Mouse (Mus musculus): ENCODE results near the gene Pla2g16. TPM values are rescaled to one million over a fixed set of nuclear protein-coding genes. Genes with fewer than 3 reads are reported as not detected.

Pla2g16 gene
- polyA plus RNA-seq, 1 experiment from 2014 or later = 5.0 TPM

GRCm38 (mm10) chr19:7566826-7567225 lies 9.6 kb downstream of the Pla2g16 start:
- no peaks in the 10 kb centered on the region for H3K27me3 ChIP-seq
- no peak for ATAC-seq (ENCODE audit: low FRiP score)
- H3K9me3 ChIP-seq = no peaks in the 10 kb centered on the region
- no peak overlapping the region for H3K27ac ChIP-seq
- no peak overlapping the region for H3K4me3 ChIP-seq (replicated peaks)
- no peaks in the 10 kb centered on the region for H3K36me3 ChIP-seq (replicated peaks)
- H3K4me1 ChIP-seq = peaks cover 2% of the 10 kb centered on the region; the same call in 1 of the 2 replicates
- WGBS = 52% methylated on average over 3 of the region's 3 CpGs
- no peak overlapping the region for H3K4me2 ChIP-seq
- no peak overlapping the region for H3K9ac ChIP-seq

DNA sequence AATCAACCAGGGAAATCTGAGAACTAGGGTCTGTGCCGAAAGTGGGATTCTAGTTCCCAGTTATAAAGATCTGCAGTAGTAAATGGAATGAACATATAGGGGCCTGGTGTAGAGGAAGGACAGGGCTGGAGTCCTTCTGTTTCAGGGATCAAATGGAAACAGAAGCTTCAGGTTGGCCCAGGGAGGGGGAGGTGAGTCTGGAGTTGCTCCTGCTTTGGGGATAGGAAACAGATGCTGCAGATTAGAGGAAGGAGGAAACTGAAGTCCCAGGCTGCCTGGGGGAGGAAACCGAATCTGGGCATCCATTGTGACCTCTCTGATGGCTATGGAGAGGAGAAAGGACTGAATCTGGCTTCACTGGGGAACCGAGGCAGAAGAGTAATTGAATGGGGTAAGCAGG lies 11.1 kb downstream of the Pla2g16 start:
- H3K9me3 ChIP-seq = no peaks in the 10 kb centered on the region
- H3K27me3 ChIP-seq = no peaks in the 10 kb centered on the region
- no peak overlapping the region for H3K27ac ChIP-seq
- ATAC-seq (ENCODE audit: low FRiP score) = no peak
- H3K36me3 ChIP-seq (replicated peaks) = no peaks in the 10 kb centered on the region
- H3K4me3 ChIP-seq (replicated peaks) = no peak overlapping the region
- H3K9ac ChIP-seq = no peak overlapping the region
- 58% methylated on average over 3 of the region's 3 CpGs for WGBS
- H3K4me2 ChIP-seq = no peak overlapping the region
- H3K4me1 ChIP-seq = peaks cover 2% of the 10 kb centered on the region; the same call in 1 of the 2 replicates

- H3K36me3 ChIP-seq (replicated peaks) = no peaks in the 10 kb centered on the region
- WGBS = 89% methylated on average over 5 of the region's 5 CpGs
- H3K27ac ChIP-seq = no peak overlapping the region
- H3K27me3 ChIP-seq = no peaks in the 10 kb centered on the region
- H3K4me2 ChIP-seq = no peak overlapping the region
- H3K4me3 ChIP-seq (replicated peaks) = no peak overlapping the region
- peaks cover 2% of the 10 kb centered on the region; the same call in 1 of the 2 replicates for H3K4me1 ChIP-seq
- no peak for ATAC-seq (ENCODE audit: low FRiP score)
- H3K9ac ChIP-seq = no peak overlapping the region
- no peaks in the 10 kb centered on the region for H3K9me3 ChIP-seq
Measured at GRCm38 (mm10) chr19:7569650-7570049, 12.4 kb downstream of the Pla2g16 start.

DNA sequence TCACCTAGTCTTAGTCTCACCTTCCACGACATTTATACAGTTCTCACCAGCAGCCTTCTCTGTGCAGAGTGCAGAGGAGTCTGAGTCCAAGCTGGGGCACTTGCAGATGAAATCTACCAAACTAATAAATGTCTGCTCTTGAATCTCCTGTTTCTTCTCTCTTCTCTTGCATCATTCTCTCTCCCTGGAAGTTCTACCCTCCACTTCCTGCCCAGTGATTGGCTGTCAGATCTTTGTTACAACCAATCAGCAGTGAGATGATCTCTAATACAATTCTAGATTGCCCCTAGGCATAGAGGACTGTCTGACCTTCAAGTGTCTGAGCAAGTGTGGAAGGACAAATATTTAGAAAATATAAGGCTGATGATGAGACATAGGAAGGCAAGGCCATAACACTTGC lies 18.9 kb downstream of the Pla2g16 start:
- H3K36me3 ChIP-seq (replicated peaks) = no peaks in the 10 kb centered on the region
- H3K4me2 ChIP-seq = no peak overlapping the region
- H3K4me1 ChIP-seq = no peaks in the 10 kb centered on the region
- H3K27ac ChIP-seq = no peak overlapping the region
- no peaks in the 10 kb centered on the region for H3K27me3 ChIP-seq
- 94% methylated on average over 1 of the region's 1 CpGs for WGBS
- H3K4me3 ChIP-seq (replicated peaks) = no peak overlapping the region
- H3K9ac ChIP-seq = no peak overlapping the region
- H3K9me3 ChIP-seq = no peaks in the 10 kb centered on the region
- ATAC-seq (ENCODE audit: low FRiP score) = no peak

DNA sequence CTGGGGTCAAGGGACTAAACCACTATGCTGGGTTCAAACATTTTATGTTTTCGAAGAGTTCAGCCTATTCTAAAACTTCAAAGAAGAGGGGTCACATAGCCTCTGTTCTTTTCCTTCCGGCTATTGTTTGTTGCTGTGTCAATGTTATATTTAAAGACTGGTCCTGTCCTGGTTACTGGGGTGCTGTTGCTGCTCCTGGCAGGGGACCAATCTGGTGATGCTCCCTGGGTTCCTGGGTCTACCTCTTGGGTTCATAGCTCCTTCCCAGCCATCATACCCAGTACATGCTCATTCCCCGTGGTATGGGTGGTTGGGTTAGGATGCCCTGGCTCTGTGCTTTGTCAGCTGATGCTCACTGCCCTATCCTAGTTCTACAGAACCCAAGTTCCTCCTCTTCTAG lies 20.5 kb downstream of the Pla2g16 start:
- Histone ChIP-seq H3K9ac (no peak overlapping the region), H3K4me1 (no peaks in the 10 kb centered on the region), H3K27me3 (no peaks in the 10 kb centered on the region), H3K4me2 (no peak overlapping the region), H3K4me3 (replicated peaks) (no peak overlapping the region), H3K9me3 (no peaks in the 10 kb centered on the region), H3K27ac (no peak overlapping the region), H3K36me3 (replicated peaks) (no peaks in the 10 kb centered on the region)
- 88% methylated on average over 3 of the region's 3 CpGs for WGBS
- no peak for ATAC-seq (ENCODE audit: low FRiP score)

DNA sequence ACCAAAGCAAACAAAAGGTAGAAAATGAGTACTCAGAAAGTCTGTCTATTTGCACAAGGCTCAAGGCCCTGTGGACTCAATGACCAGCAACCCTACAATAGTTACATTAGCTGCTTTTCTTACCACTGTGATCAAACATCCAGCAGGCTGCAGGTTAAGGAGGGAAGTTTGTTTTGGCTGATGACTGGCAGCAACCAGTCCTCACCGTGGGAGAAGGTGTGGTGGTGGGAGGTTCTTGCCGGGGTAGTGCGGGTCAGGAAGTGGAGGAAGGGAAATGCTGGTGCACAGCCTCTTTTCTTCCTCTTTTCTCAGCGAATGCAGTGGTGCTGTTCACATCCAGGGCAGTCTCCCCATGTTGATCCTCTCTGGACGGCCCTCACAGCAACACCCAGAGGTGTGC lies 23.8 kb downstream of the Pla2g16 start:
- H3K36me3 ChIP-seq (replicated peaks) = no peaks in the 10 kb centered on the region
- no peaks in the 10 kb centered on the region for H3K4me1 ChIP-seq
- H3K27me3 ChIP-seq = no peaks in the 10 kb centered on the region
- no peak overlapping the region for H3K9ac ChIP-seq
- 69% methylated on average over 5 of the region's 5 CpGs for WGBS
- no peak overlapping the region for H3K4me2 ChIP-seq
- H3K4me3 ChIP-seq (replicated peaks) = no peak overlapping the region
- no peak overlapping the region for H3K27ac ChIP-seq
- no peaks in the 10 kb centered on the region for H3K9me3 ChIP-seq
- ATAC-seq (ENCODE audit: low FRiP score) = no peak

GRCm38 (mm10) chr19:7583101-7583500 lies 25.8 kb downstream of the Pla2g16 start:
- no peak for ATAC-seq (ENCODE audit: low FRiP score)

GRCm38 (mm10) chr19:7583599-7583998 lies 26.3 kb downstream of the Pla2g16 start:
- ATAC-seq (ENCODE audit: low FRiP score) = no peak
- no peak overlapping the region for H3K4me3 ChIP-seq (replicated peaks)
- WGBS = 86% methylated on average over 3 of the region's 3 CpGs
- H3K27ac ChIP-seq = no peak overlapping the region
- no peaks in the 10 kb centered on the region for H3K4me1 ChIP-seq
- no peaks in the 10 kb centered on the region for H3K27me3 ChIP-seq
- H3K36me3 ChIP-seq (replicated peaks) = no peaks in the 10 kb centered on the region
- H3K4me2 ChIP-seq = no peak overlapping the region
- no peak overlapping the region for H3K9ac ChIP-seq
- H3K9me3 ChIP-seq = no peaks in the 10 kb centered on the region

More at GRCm38 (mm10) chr19:7583101-7583500, 25.8 kb downstream of the Pla2g16 start:
- 81% methylated on average over 7 of the region's 7 CpGs for WGBS
- no peak overlapping the region for H3K27ac ChIP-seq
- H3K4me2 ChIP-seq = no peak overlapping the region
- H3K9ac ChIP-seq = no peak overlapping the region
- H3K36me3 ChIP-seq (replicated peaks) = no peaks in the 10 kb centered on the region
- no peaks in the 10 kb centered on the region for H3K9me3 ChIP-seq
- no peaks in the 10 kb centered on the region for H3K27me3 ChIP-seq
- no peak overlapping the region for H3K4me3 ChIP-seq (replicated peaks)
- H3K4me1 ChIP-seq = no peaks in the 10 kb centered on the region

DNA sequence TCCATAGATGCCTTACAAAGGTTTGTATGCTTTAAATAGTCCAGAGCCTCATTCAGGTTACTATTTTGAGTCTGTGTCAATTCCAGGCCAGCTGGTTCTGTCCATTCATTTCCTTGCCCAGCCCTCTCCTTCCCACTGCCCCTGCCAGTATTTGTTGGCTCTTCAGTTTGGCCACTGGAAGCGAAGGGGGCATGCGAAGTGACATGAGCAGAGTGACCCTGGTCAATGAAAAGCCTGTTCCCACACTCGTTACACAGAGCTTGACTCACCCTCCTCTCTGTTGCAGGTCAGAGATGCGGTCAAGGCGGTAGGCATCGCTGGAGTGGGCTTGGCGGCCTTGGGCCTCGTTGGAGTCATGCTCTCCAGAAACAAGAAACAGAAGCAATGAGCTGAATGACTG lies 28.0 kb downstream of the Pla2g16 start:
- H3K4me3 ChIP-seq (replicated peaks) = no peak overlapping the region
- no peaks in the 10 kb centered on the region for H3K27me3 ChIP-seq
- no peak overlapping the region for H3K9ac ChIP-seq
- no peak overlapping the region for H3K4me2 ChIP-seq
- H3K9me3 ChIP-seq = no peaks in the 10 kb centered on the region
- 88% methylated on average over 8 of the region's 8 CpGs for WGBS
- H3K27ac ChIP-seq = no peak overlapping the region
- ATAC-seq (ENCODE audit: low FRiP score) = no peak
- H3K4me1 ChIP-seq = no peaks in the 10 kb centered on the region
- H3K36me3 ChIP-seq (replicated peaks) = no peaks in the 10 kb centered on the region

GRCm38 (mm10) chr19:7585764-7586163 lies 28.5 kb downstream of the Pla2g16 start:
- Histone ChIP-seq H3K4me3 (replicated peaks) (no peak overlapping the region), H3K36me3 (replicated peaks) (no peaks in the 10 kb centered on the region), H3K9me3 (no peaks in the 10 kb centered on the region), H3K9ac (no peak overlapping the region), H3K27ac (no peak overlapping the region), H3K27me3 (no peaks in the 10 kb centered on the region), H3K4me2 (no peak overlapping the region), H3K4me1 (no peaks in the 10 kb centered on the region)
- no peak for ATAC-seq (ENCODE audit: low FRiP score)
- 94% methylated on average over 6 of the region's 6 CpGs for WGBS

- H3K27ac ChIP-seq = no peak overlapping the region
Measured at GRCm38 (mm10) chr19:7590795-7591194, 33.5 kb downstream of the Pla2g16 start.

GRCm38 (mm10) chr19:7592018-7592417 lies 34.8 kb downstream of the Pla2g16 start:
- Histone ChIP-seq H3K27me3 (no peaks in the 10 kb centered on the region), H3K27ac (no peak overlapping the region), H3K4me3 (replicated peaks) (no peak overlapping the region), H3K36me3 (replicated peaks) (no peaks in the 10 kb centered on the region), H3K9me3 (no peaks in the 10 kb centered on the region), H3K4me1 (no peaks in the 10 kb centered on the region), H3K4me2 (no peak overlapping the region), H3K9ac (no peak overlapping the region)
- WGBS = 74% methylated on average over 3 of the region's 3 CpGs
- no peak for ATAC-seq (ENCODE audit: low FRiP score)

More at GRCm38 (mm10) chr19:7590795-7591194, 33.5 kb downstream of the Pla2g16 start:
- Histone ChIP-seq H3K4me1 (no peaks in the 10 kb centered on the region), H3K9ac (no peak overlapping the region), H3K4me3 (replicated peaks) (no peak overlapping the region), H3K36me3 (replicated peaks) (no peaks in the 10 kb centered on the region), H3K9me3 (no peaks in the 10 kb centered on the region), H3K27me3 (no peaks in the 10 kb centered on the region), H3K4me2 (no peak overlapping the region)
- ATAC-seq (ENCODE audit: low FRiP score) = no peak

- no peak for ATAC-seq (ENCODE audit: low FRiP score)
- WGBS = 26% methylated on average over 2 of the region's 2 CpGs
- Histone ChIP-seq H3K27me3 (peaks cover 3% of the 10 kb centered on the region; the same call in 1 of the 2 replicates), H3K4me3 (replicated peaks) (no peak overlapping the region), H3K36me3 (replicated peaks) (no peaks in the 10 kb centered on the region), H3K4me2 (no peak overlapping the region), H3K27ac (no peak overlapping the region), H3K9ac (no peak overlapping the region), H3K4me1 (no peaks in the 10 kb centered on the region), H3K9me3 (no peaks in the 10 kb centered on the region)
Measured at GRCm38 (mm10) chr19:7595534-7595933, 38.3 kb downstream of the Pla2g16 start.

Data from forebrain, embryonic 12.5 days (tissue).